Mouse (Mus musculus) retina, postnatal 1 day (tissue): ENCODE results near the gene Atg10.

Experiments
- DNase-seq: peaks from one replicate; pipeline ENCODE4 v3.0.0-alpha.2; 2012

Gene Atg10

DNA sequence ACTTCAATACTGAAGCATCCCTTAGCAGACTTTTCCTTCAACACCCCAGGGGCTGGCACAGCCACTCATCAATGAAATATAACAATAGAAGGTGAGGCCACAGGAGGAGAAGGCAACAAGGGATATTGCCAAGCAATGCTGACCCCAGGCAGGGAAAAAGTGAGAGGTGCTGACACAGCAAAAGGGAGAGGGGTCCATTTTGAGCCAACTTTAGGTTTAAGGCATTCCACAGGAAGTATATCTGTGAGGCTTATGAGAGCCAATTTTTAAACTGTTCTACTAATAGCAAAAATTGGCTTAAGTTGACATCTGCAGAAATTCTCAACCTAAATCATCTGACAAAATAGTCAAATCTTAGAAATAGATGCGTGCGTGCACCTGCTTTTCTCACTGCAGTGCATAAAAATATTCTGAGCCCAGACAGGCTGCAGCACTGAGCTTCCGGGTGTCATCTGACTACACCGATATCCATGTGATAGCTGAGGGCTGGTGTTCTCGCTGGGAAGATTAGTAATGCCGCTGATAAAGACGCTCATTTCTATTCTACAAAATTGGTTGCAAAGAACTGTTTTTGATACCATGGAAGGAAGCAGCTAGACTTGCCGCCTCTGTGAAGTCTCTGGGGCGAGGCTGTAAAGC, 116.3 kb downstream of the Atg10 start:
- no peak for DNase-seq

GRCm38 (mm10) chr13:91102238-91102637, 121.5 kb downstream of the Atg10 start:
- DNase-seq: no peak

- DNase-seq: no peak
Measured at GRCm38 (mm10) chr13:91100417-91100816, 123.4 kb downstream of the Atg10 start.

- no peak for DNase-seq
Measured at GRCm38 (mm10) chr13:91094851-91095250, 128.9 kb downstream of the Atg10 start.

DNA sequence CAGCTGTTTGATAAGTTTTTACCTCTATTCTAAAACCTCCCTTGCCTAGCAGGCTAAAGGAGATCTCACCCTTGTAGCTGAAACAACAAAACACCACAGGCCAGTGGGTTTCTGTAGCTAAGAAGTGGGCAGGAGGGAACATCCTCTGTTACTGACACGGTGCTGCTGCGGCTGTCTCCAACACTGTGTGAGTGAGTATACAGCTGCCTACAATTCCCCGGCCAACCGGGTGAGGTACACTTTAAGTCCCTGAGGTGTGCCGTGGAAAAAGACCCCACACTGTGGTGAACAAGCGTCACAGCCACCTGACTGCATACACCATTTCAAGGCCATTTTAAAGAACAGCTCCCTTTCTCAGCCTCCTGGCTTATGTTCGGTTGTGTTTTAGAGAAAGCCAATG, 129.6 kb downstream of the Atg10 start:
- peak; percentile 24 for DNase-seq

GRCm38 (mm10) chr13:91093610-91094009, 130.2 kb downstream of the Atg10 start:
- DNase-seq: no peak

DNA sequence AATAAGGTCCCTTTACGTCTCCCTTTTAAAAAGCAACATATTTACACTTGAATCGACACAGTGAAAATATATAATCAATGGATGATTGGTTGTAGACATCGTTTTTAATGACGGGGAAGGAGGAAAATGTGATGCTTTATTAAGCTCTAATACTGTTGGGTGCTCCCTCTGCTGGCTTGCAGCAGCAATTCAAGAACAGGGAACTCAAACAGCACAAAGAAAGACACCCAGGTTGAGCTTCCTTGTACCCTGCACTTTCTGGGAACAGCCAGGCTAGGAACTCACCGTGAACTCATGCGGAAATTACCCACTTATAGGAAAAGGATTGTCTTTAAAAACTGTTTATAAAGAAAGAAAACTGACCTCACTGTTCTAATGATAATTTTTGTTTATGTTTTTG, 130.6 kb downstream of the Atg10 start:
- peak; percentile 63 for DNase-seq

DNA sequence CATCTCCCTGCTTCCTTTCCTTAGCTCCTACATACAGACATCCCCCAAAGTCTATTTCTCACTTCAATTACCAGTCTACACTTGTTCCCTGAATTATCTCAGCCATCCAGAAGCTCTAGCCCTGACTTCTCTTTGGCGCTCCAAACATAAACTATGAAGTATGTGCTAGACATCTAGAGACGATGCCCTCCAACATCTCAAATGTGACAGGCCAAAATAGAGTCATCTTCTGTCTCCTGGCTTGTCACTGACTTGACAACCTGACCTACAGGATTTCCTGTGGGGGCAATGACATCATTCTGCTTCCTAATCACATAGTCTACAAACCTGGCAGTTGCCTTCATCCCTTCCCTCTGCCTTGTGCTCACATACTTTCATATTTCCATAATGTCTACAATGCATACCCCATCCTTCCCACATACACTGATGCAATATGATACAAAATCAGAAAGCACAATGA, 132.0 kb downstream of the Atg10 start:
- no peak for DNase-seq

DNA sequence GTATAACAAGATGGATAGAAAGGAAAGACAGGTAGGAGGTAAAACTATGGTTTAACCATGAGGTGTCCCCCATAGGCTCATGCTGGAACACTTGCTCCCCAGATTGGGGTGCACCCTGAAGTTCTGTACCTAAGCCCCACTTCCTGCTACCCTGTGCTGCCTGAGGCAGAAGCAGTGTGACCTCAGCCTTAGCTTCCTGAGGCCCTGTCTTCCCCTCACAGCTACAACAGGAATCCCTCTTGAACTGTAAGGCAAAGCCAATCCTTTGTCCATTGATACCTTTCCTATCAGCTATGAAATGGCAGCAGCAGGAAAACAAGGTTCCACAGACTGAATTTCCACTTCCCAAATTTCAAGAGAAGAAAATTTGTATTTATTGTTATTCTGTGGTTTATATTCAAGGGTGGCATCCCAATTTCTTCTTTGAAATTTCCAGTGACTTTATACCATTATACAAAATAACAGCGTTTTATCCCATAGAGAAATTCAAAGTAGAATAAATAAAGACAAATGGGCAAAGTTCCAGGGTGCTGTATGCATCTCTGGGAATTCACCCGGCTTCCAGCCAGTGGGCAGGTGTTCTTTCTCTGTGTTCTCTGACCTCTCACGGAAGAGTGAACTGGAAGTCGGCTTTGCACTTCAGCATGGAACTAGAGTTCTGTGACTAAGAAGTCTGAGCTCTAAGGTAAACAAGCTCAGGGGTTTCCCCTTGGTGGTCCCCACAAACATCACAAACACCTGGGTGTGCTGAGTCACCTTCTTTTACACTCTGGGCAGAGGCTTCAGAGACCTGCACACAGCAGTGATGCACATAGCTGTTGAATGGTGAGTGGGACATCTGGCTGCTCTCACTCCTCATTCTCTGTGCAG, 132.7 kb downstream of the Atg10 start:
- no peak for DNase-seq

- no peak for DNase-seq
Measured at GRCm38 (mm10) chr13:91086361-91086900, 137.3 kb downstream of the Atg10 start.

DNA sequence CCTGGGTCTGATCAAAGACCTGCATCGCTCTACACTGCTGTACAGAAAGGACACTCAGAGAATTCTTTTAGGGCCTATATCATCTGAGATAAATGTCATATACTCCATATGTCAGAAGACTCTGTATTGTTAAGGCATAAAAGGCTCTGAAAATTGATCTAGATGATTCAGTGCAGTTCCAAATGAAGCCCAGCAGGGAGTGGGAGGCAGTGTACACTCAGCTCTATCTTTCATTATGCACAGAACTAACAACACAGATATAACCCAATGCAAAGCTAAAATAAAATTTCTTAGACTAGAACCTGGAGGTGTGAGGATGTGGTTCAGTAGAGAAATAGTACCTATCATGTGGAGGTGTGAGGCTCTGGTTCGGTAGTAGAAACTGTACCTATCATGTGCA, 151.4 kb downstream of the Atg10 start:
- no peak for DNase-seq

- DNase-seq: no peak
Measured at GRCm38 (mm10) chr13:91060871-91061270, 162.9 kb downstream of the Atg10 start.

GRCm38 (mm10) chr13:91048171-91048570, 175.6 kb downstream of the Atg10 start:
- no peak for DNase-seq

DNA sequence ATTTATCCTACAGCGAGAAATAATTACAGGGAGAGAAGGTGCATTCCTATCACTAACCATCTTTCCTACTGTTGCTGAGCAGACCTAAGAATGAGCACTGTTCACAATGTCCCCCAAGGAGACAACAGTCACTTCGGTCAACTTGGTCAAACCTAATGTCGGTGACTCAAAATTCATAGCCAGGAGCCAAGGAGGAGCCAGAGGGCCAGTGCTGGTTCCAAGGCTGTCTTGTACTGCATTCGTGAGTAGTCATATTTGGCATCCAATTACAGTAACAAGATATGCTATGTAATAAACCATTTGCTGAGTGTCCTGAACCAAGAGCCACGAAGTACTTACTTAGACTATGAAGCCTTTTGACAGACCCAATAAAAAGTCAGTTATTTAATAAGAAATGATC, 176.9 kb downstream of the Atg10 start:
- no peak for DNase-seq

DNA sequence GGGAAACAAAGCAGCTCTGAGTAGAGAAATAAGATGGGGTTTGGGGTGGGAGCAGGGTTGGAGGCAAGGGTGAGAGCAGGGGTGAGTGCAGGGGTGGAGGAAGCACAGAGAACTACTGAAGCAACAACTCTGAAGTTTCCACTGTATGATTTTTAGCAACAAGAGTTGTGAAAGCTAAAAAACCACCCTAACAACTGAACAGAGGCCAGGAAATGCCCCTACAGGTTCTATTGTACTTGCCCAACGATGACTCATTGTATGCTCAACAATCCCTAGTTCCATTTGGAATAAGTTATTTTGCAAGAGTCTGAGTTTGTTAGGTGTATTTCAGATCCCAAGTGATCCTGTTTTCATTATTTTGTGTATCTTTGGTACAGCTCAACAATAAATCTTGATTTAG, 182.5 kb downstream of the Atg10 start:
- DNase-seq: no peak

DNA sequence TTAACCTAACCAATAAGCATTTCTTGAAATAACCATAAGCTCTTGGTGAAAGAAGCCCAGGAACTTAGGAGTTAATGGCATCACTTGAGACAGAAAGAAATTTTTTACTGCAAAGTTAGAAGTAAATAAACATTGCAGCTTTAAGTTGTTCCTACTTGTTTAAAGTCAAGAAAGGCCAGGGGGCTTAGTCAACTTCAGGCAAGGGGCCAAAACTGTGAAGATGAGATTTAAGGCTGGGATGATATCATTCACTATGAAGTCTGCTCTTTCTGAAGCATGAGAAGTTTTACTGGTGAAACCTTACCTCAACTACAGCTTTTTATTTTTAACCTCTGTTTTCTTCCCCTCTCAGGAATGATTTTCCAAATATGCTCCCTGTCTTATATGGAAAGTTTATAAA, 183.3 kb downstream of the Atg10 start:
- no peak for DNase-seq

DNA sequence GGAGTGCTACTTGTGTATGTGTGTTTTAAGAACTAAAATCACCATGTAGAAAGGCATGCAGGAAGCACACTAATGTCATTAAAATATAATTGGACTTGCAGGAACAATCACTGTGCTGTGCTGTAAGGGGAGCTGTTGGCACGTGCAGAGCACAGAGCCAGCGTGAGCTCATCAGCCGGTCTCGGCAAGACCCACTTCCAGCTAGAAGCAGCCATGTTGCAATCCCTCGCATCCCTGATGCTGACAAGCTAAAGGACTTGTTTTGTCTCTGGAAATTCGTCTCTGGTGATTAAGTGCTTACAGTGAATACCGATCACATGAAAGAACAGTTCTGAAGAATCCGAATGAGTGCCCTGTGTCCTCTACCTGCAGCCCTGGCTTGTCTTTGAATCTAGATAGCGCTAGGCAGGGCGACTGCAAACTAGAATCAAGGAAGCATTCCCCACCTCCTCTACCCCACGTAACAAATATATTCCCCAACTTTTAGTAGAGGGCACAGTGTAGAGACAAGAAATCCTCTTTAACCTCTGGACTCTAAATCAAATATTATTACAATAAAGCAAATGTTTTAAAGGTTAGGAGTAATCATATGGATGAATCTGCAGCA, 184.5 kb downstream of the Atg10 start:
- peak; percentile 87 for DNase-seq

DNA sequence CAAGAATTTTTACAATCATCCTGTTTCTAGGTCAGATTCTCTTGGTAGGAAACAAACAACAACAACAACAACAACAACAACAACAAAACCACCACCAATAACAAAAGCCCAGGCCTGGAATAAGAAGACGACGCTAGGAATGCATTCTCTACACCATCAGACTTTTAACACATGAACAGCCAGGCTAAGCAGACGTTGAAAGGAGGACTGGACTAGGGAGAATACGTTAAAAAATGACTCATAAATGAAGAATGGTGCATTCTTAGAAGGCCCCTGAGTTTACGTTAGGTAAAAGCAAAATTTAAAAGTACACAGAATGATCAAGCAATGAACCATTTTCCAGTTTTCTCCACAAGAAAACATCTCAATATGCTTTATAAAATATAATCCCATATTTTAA, 185.1 kb downstream of the Atg10 start:
- DNase-seq: no peak

- DNase-seq: no peak
Measured at GRCm38 (mm10) chr13:91038034-91038433, 185.7 kb downstream of the Atg10 start.

DNA sequence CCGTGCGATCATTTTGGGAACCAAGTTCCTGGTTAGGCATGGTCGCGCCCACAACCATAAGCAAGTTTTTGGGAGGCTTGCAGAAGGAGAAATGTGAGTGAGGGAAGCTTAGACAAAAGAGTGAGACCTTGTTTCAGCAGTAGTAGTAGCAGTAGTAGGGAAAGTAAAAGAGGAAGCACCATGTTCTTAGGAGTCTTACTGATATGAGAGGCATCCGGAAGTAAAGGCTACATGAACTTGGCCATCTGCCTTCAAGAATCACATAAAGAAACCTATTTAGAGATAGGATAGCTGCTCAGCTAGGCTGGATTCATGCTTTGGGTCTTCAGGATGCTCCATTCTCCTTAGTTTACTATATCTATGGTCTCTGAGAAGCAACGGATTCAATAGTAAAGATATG, 186.4 kb downstream of the Atg10 start:
- DNase-seq: no peak

DNA sequence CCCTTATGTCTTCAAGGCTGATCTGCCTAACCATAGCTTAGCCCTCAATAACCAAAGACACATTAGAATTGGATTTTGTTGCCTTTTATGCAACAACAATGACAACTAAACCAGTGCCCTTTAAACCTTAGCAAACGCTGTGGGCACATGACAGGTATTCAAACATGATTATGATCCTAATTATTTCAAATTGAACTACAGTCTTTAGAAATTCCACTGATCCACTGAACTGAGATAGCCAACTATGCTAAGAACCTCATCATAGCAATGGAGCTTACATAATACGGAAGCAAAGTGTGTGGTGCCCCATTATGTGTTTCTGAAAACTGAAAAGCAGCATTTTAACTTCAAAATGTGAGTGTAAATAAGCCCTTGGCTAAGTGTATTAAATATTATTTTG, 191.9 kb downstream of the Atg10 start:
- peak; percentile 64 for DNase-seq

GRCm38 (mm10) chr13:91023447-91023846, 200.3 kb downstream of the Atg10 start:
- no peak for DNase-seq

DNA sequence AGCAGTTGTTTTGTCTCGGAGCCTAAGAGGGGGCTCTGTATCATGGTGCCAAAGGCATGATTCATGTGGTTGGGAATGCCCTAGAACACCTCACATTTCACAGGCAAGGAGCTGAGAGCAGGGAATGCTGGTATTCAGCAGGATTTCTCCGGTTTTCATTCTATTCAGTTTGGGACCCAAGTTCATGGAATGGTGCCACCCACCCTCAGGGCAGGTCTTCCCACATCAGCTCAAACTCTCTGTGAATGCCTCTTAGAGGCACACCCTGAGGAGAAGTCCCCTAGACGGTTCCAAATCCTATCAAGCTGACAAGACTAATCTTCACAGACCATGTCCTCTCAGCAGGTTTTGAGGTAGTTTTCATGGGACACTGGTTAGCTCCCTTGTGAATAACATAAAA, 211.9 kb downstream of the Atg10 start:
- DNase-seq: no peak
